Mouse (Mus musculus): ENCODE results near the gene Csad.

GRCm38 (mm10) chr15:102192820-102193386 is 11.6 kb downstream of the Csad start:
- TF ChIP-seq GATA1 (IDR thresholded peaks at IDR 0.05; ENCODE audit: low read length) (no peak), TAL1 (IDR thresholded peaks at IDR 0.05; ENCODE audit: low read length) (no peak)
